Mouse (Mus musculus) intestine, postnatal 0 days (tissue): Measurements from ENCODE around the gene Clec4f. TPM values are rescaled to one million over a fixed set of nuclear protein-coding genes. Genes with fewer than 3 reads are reported as not detected.

Experiments used
- ATAC-seq: fragments of 200-750 bp; cut with Nextera tagmentation; 2 replicates; pipeline ENCODE4 v1.8.0; 2017; ENCODE audit warnings: mild to moderate bottlenecking, moderate TSS enrichment, moderate library complexity
- H3K27ac ChIP-seq: fragments of 300-500 bp; sonication (generic); 2 replicates; pipeline ENCODE4 v1.5.1; 2014; ENCODE audit warnings: mild to moderate bottlenecking, low read depth, low read length, moderate library complexity
- H3K27me3 ChIP-seq: fragments of 300-500 bp; sonication (generic); replicated peaks from 2 replicates; pipeline ENCODE4 v1.6.1; 2014; ENCODE audit warnings: low read length, mixed read lengths; ENCODE audit not compliant: control insufficient read depth, insufficient read depth
- H3K36me3 ChIP-seq: fragments of 300-500 bp; sonication (generic); 2 replicates; pipeline ENCODE4 v1.6.1; 2014; ENCODE audit warnings: mild to moderate bottlenecking, moderate library complexity; ENCODE audit not compliant: control insufficient read depth, insufficient read depth
- H3K4me1 ChIP-seq: fragments of 300-500 bp; sonication (generic); replicated peaks from 2 replicates; pipeline ENCODE4 v1.6.1; 2014; ENCODE audit warnings: antibody characterized with exemption, low read length, mixed read lengths; ENCODE audit not compliant: control insufficient read depth, insufficient read depth
- H3K4me2 ChIP-seq: fragments of 300-500 bp; sonication (generic); replicated peaks from 2 replicates; pipeline ENCODE4 v1.6.1; 2014; ENCODE audit warnings: low read depth, mild to moderate bottlenecking, moderate library complexity
- H3K4me3 ChIP-seq: fragments of 300-500 bp; sonication (generic); 2 replicates; pipeline ENCODE4 v1.5.1; 2014; ENCODE audit warnings: low read depth, low read length
- H3K9ac ChIP-seq: fragments of 300-500 bp; sonication (generic); 2 replicates; pipeline ENCODE4 v1.6.1; 2014; ENCODE audit warnings: mild to moderate bottlenecking, low read depth, low read length
- H3K9me3 ChIP-seq: fragments of 300-500 bp; sonication (generic); 2 replicates; pipeline ENCODE4 v1.6.1; 2016; ENCODE audit warnings: mixed run types; ENCODE audit not compliant: control insufficient read depth
- CTCF ChIP-seq: sonication (generic); IDR thresholded peaks from 2 replicates; pipeline ENCODE4 v1.5.1; 2016; ENCODE audit warnings: low read depth, mild to moderate bottlenecking, control low read depth, antibody characterized with exemption, moderate library complexity
- WGBS: fragments of 180-500 bp; shearing (Covaris S2); extraction: QIAGEN DNeasy Blood & Tissue Kit; methylation state at CpG from one replicate; pipeline ENCODE4 v1.1.7; 2014; 5-methylcytosine and 5-hydroxymethylcytosine counted together
- polyA plus RNA-seq: library from polyadenylated mRNA; unstranded; fragments of >200 nt; fragmentation: Nextera tagmentation; extraction: Ambion mirVana; gene quantifications from 2 replicates; pipeline ENCODE4 v1.2.1, GENCODE M21; 2015

The Clec4f gene
- polyA plus RNA-seq, 1 experiment from 2014 or later: 5.3 TPM

- peak overlapping the region; percentile 59 for H3K4me2 ChIP-seq
- H3K4me1 ChIP-seq: no peaks in the 10 kb centered on the region
- whole genome bisulfite sequencing: 8% methylated on average over 9 of the region's 9 CpGs
- peak overlapping the region; percentile 27 for H3K4me3 ChIP-seq
- TF ChIP-seq CTCF: peak; percentile 76
- no peak overlapping the region for H3K27ac ChIP-seq
- H3K9me3 ChIP-seq: no peaks in the 10 kb centered on the region
- no peaks in the 10 kb centered on the region for H3K27me3 ChIP-seq
- H3K36me3 ChIP-seq: no peaks in the 10 kb centered on the region
- no peak for ATAC-seq
- H3K9ac ChIP-seq: no peak overlapping the region
Observed at GRCm38 (mm10) chr6:83598646-83599045, 57.3 kb downstream of the Clec4f start.

DNA sequence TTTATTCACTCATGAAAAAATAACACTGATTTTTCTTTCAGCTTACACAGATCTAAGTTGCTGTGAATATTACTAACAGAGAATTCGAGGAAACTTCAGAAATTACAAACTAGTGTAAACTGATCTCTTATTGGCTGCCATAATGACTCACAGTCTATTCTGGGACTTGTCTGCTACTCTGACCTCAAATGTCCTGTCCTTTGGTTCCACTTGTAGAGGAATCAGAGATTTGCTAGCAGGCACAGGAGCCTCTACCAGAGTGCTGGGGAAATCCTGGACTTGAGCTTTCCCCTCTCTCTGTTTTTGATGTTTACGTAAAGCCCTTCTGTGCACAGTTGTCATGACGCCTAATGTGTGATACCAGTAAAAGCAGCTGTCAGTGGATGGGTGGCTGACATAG lies 58.0 kb downstream of the Clec4f start:
- no peak overlapping the region for H3K4me2 ChIP-seq
- no peak overlapping the region for H3K4me3 ChIP-seq
- TF ChIP-seq CTCF: no peak
- H3K27me3 ChIP-seq: no peaks in the 10 kb centered on the region
- no peak overlapping the region for H3K27ac ChIP-seq
- no peaks in the 10 kb centered on the region for H3K4me1 ChIP-seq
- no peak for ATAC-seq
- H3K9ac ChIP-seq: no peak overlapping the region
- 45% methylated on average over 3 of the region's 3 CpGs for WGBS
- H3K36me3 ChIP-seq: no peaks in the 10 kb centered on the region
- no peaks in the 10 kb centered on the region for H3K9me3 ChIP-seq

- H3K27me3 ChIP-seq: no peaks in the 10 kb centered on the region
- H3K27ac ChIP-seq: no peak overlapping the region
- 87% methylated on average over 2 of the region's 2 CpGs for WGBS
- ATAC-seq: no peak
- no peaks in the 10 kb centered on the region for H3K4me1 ChIP-seq
- TF ChIP-seq CTCF: no peak
- no peak overlapping the region for H3K9ac ChIP-seq
- H3K9me3 ChIP-seq: no peaks in the 10 kb centered on the region
- no peaks in the 10 kb centered on the region for H3K36me3 ChIP-seq
- H3K4me3 ChIP-seq: no peak overlapping the region
- no peak overlapping the region for H3K4me2 ChIP-seq
Observed at GRCm38 (mm10) chr6:83595035-83595434, 61.0 kb downstream of the Clec4f start.

Other genes with a start within 250 kb of the Clec4f start
- gene Tet3, start 197.1 kb downstream of the Clec4f start, polyA plus RNA-seq: 28.1 and 34.3 TPM in 2 replicates
- gene Dguok, start 149.2 kb downstream of the Clec4f start, polyA plus RNA-seq: 30.9 and 33.7 TPM in 2 replicates
- gene Actg2, start 119.9 kb downstream of the Clec4f start, polyA plus RNA-seq: 2,265 and 2,375 TPM in 2 replicates
- 24.9 and 28.1 TPM in 2 replicates for gene Stambp, start 83.5 kb downstream of the Clec4f start, polyA plus RNA-seq
- not detected in 2 replicates for gene Cd207, start 21.7 kb upstream of the Clec4f start, polyA plus RNA-seq
- gene Vax2, start 55.1 kb upstream of the Clec4f start, polyA plus RNA-seq: not detected in 2 replicates
- gene Atp6v1b1, start 86.8 kb upstream of the Clec4f start, polyA plus RNA-seq: not detected in 2 replicates
- gene Ankrd53, start 106.5 kb upstream of the Clec4f start, polyA plus RNA-seq: not detected in 2 replicates
- gene Tex261, start 119.6 kb upstream of the Clec4f start, polyA plus RNA-seq: 107 and 111 TPM in 2 replicates
- 116 and 134 TPM in 2 replicates for gene Nagk, start 138.8 kb upstream of the Clec4f start, polyA plus RNA-seq
- 5.6 and 6.0 TPM in 2 replicates for gene Paip2b, start 175.6 kb upstream of the Clec4f start, polyA plus RNA-seq
- 21.5 and 24.3 TPM in 2 replicates for gene Zfp638, start 210.9 kb upstream of the Clec4f start, polyA plus RNA-seq